Mouse (Mus musculus) small intestine, adult 2 months (tissue): ENCODE measurements around the gene Wbp1.

ENCODE experiments used
- CTCF ChIP-seq: fragments of 200-500 bp; IDR thresholded peaks from 2 replicates; pipeline ENCODE4 v1.5.1; 2012; ENCODE audit warnings: low read depth, mild to moderate bottlenecking, control low read depth, inconsistent platforms, low read length, moderate library complexity, mixed read lengths; ENCODE audit not compliant: insufficient replicate concordance, insufficient read length; ENCODE audit errors: extremely low read depth
- POLR2A ChIP-seq: fragments of 200-500 bp; IDR thresholded peaks from 2 replicates; pipeline ENCODE4 v1.6.1; 2012; ENCODE audit warnings: low read depth, mild to moderate bottlenecking, control low read depth, inconsistent platforms, low read length, moderate library complexity

DNA sequence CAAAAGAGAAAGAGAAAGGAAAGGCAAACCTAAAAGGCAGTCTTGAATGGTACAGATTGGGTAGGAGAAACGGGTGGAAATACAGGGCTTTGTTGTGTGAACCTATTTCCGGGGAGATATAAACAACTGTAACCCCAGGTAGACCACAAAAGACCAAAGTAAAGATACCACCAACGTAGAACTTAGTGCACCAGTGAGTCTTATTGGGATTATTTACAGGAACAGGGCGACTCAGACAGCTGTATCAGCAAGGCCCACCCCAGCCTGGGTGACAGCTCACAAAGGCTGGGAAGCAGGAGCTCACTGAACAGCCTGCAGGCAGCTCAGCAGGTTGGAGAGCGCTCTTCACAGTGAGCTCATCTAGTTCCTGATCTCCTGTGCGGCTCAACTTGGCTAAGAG is 25.4 kb downstream of the Wbp1 start:
- TF ChIP-seq POLR2A (no peak), CTCF (no peak)
